Mouse (Mus musculus): Measurements from ENCODE around the gene Mogs.

Mogs gene

DNA sequence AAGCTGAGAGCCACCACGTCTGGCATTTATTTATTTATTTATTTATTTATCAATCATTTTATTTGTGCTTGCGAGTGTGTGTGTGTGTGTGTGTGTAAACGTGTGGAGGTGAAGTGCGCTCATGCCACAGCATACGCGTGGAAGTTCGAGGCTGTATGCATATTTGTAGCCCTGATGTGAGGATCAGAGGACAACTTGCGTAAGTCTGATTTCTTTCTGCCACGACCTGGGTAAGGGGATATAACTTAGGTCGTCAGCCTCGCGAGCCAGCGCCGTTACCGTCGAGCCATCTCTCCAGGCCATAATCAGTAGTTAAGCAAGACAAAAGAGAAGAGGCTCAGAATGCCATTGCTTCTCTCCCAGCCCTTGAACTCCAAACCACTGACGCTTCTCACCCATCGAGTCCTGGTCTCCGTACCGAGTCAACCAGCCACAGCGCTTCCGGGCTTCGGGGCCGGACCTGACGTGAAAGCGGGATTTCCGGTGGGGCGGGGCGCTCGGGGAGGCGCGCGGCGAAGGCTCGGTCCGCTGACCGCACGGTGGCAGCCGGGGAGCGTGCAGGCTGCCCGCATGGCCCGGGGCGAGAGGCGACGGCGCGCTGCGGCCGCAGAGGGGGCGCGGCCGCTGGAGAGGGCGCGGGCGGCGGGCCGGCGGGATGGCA, at the start of gene Mogs:
Gene Mogs (plus strand): TSS at position 486 of the 661 bp plus-strand sequence.
- peak; percentile 94 to 95 for DNase-seq (ENCODE audit: low spot score in 2 of 2)

DNA sequence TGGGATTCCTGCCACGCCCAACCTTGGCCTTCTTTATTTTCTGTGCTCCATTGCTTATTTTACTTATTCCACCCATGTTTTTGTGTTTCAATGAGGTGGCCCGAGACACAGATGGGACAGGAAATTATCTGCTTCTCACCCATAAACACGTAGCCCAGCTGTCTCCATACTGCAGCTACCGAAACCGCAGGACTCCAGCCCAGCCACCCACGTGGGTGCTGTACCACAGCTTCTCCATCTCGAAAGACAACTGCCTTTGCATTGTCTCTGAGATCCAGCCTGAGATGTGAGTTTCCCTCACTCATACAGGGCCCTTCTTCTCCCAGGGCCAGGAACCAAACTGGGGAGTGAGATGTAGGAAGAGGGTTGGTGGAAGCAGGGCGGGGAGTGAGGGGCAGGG, 49.3 kb upstream of the Mogs start:
- DNase-seq (ENCODE audit: low spot score in 2 of 2), result peak in 1 of 2 experiments; percentile 28

DNA sequence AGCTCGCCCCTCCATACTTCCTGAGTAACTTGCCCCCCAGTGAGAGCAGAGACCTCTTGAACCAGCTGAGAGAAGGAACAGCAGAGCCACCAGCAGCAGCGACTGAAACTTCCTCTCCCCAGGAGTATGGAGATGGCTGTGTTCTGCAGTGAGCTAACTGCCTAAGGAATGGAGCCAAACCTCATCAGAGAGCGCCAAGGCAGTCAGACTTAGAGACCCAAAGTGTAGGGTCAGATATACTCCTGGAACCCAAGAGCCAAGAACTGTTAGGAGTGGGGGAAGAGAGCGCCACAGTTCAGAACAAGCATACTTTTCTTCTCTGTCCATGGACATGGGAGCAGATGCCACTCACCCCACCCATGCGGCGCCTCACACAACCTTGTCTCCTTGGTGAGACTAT, 48.9 kb upstream of the Mogs start:
- DNase-seq (ENCODE audit: low spot score in 2 of 2), result no peak

DNA sequence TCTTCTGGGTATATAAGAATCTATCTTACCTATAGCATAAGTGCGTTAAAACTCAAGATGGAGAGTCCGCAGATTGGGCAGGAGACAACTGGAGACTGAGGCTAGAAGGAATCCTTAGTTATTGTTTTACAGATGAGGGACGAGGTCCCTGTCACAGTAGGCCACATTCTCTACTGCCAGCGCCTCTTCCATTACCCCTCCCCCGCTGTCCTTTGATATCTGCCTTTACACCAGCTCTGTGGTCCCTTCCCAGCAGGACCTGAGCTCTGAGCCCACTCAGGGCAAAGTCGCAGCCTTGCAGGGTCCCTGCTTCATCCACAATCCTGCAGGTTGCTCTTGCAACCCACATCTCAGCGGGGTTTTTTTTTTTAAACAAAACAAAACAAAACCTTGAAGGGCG, 47.1 kb upstream of the Mogs start:
- no peak for DNase-seq (ENCODE audit: low spot score in 2 of 2)

DNA sequence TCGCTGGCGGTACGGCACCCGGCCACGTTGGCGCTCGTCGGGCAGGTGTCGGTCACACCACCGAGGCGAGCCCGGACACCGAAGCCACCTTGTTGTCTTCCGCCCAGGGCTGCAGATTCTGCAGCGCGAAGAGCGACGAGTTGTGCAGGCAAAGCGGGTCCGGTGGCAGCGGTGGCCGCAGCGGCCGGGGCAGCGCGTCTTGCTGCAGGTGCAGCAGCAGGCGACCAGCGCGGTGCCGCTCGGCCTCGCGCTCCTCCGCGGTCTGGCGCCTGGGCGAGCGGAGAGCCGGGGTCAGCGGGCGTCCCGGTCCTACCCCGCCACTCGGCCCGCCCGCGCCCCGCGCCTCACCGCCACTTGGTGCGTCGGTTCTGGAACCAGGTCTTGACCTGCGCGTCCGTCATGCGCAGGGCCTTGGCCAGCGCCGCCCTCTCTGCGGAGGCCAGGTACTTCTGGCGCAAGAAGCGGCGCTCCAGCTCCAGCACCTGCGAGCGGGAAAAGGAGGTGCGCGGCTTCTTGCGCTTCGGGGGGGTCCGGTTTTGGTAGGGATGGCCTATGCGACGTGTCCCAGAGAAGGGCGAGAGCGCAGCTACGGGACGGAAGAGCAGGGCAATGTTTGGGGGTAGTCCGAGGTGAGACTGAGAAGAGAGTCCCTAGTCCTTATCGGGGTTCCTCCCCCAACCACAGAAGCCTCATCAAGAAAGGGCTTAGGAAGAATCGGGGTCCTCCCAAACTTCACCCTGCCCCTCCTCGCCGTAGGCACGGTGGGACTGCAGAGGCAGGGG, 46.4 kb upstream of the Mogs start:
- DNase-seq (ENCODE audit: low spot score in 2 of 2), result no peak

DNA sequence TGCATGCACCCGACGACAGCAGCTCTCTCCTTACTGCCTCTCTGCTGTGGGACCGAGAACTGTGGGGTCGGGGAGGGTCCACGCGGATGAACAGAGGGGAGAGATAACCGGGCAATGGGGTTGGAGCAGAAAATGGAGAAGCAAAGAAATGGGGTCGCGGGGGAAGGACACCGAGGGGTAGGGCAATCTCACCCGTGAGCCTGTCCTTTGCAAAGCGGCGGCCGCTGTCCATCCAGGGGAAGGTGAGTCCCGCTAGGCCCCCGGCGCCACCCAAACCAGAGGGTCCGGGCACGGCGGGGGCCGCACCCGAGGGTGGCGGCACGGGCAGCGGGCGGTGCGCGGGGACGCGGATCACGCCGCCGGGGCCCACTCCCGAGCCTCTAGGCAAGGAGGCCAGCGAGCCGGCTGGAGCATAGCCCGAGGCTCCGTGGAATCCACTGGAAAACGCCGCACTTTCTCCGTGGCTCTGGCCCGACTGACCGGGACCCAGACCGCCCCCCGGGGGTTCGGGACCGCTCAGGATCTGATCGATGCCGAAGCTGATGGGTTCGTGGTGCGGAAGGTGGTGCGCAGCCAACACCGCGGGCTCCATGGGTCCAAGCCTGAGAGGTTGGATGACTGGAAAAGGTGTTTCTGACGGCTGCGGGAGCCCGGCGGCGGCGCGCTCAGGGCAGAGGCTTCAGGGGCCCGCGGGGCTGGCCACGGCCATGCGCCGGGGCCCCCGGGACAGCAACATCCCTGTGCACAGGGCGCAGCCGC, 45.6 kb upstream of the Mogs start:
- DNase-seq (ENCODE audit: low spot score in 2 of 2), result no peak

DNA sequence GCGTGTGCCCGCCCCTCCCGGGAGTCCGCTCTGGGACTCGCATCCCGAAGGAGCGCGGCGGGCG, 45.2 kb upstream of the Mogs start, which contains the start of gene Tlx2:
Gene Tlx2 (minus strand): TSS at position 47 of the 64 bp plus-strand sequence.
- DNase-seq (ENCODE audit: low spot score in 2 of 2), result no peak

DNA sequence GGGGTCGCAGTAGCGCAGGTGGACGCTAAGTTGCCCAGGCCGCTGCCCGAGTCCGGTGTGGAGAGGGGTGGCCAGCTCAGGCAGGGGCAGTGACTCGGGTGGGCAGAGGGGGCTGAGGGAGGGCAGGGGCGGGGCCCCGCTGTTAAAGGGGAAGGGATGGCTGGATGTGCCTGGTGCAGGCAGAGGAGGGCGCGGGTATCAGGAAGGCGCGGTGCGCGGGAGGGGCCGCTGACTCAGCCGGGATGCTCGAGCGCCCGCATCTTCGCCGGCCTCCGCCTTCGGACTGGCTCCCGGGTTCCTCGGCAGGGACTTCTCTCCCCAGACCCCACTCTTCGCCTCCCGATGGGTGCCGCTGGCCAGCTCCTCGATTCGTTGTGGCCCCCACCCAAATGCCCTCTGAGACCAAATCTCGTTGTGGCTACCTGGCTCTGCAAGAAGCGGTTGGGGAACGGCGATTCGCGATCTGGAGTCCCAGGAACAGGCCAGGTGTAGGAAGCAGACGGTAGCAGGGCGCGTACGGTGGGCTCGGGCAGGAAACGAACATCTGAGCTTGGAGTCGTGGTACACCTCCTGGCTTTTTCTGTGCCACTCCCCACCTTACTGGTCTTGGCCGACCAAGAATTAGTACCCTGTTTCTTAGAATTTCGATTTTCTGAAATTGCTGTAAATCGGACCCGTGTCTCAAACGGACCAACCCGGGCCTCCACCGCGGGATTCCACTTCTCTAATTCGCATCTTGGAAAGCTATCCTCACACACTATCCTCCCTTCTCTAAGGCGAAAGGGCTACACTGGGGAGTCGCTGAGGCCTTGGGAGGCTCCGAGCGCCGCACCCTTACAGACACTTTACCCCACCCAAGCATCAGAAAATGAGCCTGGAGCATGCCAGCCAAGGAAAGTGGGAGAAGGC, 44.7 kb upstream of the Mogs start:
- DNase-seq (ENCODE audit: low spot score in 2 of 2), result no peak

DNA sequence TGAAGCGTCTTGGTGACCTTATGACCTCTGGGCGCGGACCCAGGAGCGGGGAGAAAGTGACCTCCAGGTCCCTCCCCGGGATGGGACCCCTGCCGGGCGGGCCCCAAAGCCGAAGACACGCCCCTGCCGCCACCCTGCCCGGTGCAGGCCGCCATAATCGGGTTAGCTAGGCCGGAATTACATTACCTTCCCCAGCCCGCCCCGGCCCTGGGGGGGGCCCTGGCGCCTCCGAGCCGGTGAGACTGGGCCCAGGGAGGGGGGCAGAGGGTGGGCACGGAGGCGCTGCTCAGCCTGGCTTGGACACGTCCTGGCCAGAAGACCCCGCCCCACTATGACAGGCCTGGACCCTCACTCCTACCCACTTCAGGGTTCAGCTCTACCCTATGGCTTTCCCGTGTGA, 44.1 kb upstream of the Mogs start:
- DNase-seq (ENCODE audit: low spot score in 2 of 2), result no peak

DNA sequence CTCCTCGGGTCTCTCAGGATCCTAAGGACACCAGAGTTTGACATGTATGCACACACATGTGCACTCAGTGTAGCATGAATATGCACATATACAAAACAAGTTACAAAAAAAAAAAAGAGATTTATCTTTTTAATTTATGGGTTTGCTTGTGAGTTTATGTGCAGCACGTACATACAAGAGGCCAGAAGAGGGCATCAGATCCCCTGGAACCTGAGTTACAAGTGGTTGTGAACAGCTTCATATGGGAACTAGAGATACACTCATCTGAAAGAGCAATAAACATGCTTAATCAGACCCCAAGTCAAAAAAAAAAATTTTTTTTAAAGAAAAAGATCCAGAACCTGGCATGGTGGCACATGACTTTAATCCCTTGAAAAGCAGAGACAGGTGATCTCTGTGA, 40.3 kb upstream of the Mogs start:
- peak in 1 of 2 experiments; percentile 29 for DNase-seq (ENCODE audit: low spot score in 2 of 2)

DNA sequence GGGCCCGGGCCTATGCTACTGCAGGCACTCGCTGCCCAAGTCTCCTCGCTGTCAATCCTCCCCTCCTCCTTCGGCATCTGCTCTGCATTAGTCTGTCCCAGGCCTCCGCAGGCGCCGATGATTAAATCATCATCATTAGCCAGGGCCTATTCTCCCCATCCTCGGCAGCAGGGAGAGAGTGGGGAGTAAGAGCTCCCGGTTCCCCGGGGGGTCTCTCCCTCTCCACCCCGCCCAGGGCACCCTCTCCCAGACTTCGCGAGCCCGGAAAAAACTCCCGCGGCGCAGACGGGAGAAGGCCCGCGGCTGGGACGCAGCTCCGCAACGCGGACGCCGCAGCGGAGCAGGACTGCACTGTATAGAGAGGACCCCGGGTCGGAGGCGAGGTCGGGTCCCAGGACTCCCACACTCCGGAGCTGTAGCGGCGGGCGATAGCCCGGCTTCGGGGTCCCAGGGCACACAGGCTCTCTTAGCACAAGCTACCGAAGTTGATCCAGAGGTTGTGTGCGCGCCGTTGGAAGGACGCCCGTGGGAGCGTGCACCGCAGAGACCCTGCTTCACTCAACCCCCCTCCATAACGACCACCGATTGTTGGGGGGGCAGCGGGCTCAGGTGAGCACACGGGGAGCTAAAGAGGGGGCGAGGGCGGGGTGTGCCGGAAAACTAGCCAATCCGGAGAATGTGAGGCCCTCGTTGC, 37.5 kb upstream of the Mogs start, which contains the start of gene Pcgf1:
Gene Pcgf1 (plus strand): TSS at position 240 of the 694 bp plus-strand sequence.
- peak in 1 of 2 experiments; percentile 28 for DNase-seq (ENCODE audit: low spot score in 2 of 2)

DNA sequence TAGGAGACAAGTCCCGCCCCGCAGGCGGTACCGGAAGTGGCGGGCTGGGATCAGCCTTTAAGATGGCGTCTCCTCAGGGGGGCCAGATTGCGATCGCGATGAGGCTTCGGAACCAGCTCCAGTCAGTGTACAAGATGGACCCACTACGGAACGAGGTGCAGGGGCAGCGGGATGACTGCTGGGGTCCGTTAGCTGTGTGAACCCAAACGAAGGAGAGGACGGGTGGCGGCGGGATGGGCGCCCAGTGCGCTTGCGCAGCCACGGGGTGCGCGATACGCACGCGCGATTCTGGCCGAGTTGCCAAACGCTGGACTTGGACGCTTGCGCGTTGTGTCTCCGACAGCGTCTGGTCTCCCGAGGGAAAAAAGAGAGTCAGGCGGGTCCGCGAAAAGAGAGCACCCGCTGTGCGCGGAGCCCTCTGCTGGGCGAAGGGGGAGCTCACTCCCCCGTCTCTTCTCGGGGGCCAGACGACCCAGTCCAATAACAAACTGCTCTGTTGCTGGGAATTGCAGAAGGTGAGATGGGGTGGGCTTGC, 36.9 kb upstream of the Mogs start:
- DNase-seq (ENCODE audit: low spot score in 2 of 2), result peak; percentile 97 to 99

DNA sequence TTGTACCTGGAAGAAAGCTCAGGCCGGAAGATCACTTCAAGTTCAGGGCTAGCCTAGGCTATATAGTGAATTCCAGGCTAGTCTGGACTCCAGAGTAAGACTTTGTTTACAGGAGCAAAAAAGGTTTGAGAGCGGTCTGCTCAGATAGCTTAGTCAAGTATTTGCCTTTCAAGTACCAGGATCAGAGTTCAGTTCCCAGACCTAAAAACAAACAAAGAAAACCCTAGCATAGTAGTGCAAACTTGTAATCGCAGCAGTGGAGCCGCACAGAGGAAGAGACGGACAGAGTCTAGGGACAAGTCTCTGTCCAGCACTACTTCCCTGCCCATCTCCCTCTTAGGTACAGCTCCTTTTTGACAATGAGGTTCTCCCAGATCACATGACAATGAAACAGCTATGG, 35.1 kb upstream of the Mogs start:
- DNase-seq (ENCODE audit: low spot score in 2 of 2), result no peak

DNA sequence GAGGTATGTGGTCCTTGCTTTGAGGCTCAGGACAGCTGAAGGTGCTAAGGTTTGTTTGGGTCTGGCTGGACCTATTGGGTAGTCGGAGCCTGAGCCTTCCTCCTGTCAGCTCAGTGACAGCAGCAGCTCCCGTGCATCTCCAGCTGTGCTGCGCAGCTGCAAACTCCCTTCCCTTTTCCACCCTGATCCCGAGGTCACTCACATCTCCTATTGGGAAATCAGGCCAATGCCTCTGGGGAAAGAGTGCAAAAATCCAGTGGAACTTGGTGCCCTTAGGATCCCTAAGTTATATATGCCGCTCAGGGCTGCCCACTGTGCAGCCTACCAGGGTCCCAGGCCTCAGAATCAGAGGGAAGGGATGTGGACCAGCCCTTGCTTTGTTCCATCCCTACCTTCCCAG, 31.8 kb upstream of the Mogs start:
- no peak for DNase-seq (ENCODE audit: low spot score in 2 of 2)

DNA sequence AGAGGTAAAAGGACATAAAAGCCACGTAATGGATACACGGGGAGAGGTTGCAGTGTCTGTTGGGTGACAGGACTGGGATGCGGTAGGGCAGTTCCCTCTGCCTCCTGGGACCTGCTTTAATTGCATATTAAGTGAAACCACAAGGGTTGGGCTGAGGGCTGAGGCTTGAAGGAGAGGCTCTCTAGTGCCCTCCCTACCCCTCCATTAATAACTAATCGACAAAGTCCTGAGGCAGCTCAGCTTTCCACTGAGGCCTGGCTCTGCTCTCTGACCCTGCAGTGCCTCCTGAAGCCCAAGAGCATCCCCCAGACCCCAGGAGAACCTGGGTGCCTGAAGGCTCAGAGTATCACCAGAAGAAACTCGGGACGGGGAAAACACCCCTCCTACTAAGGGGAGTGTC, 30.8 kb upstream of the Mogs start:
- DNase-seq (ENCODE audit: low spot score in 2 of 2), result no peak

DNA sequence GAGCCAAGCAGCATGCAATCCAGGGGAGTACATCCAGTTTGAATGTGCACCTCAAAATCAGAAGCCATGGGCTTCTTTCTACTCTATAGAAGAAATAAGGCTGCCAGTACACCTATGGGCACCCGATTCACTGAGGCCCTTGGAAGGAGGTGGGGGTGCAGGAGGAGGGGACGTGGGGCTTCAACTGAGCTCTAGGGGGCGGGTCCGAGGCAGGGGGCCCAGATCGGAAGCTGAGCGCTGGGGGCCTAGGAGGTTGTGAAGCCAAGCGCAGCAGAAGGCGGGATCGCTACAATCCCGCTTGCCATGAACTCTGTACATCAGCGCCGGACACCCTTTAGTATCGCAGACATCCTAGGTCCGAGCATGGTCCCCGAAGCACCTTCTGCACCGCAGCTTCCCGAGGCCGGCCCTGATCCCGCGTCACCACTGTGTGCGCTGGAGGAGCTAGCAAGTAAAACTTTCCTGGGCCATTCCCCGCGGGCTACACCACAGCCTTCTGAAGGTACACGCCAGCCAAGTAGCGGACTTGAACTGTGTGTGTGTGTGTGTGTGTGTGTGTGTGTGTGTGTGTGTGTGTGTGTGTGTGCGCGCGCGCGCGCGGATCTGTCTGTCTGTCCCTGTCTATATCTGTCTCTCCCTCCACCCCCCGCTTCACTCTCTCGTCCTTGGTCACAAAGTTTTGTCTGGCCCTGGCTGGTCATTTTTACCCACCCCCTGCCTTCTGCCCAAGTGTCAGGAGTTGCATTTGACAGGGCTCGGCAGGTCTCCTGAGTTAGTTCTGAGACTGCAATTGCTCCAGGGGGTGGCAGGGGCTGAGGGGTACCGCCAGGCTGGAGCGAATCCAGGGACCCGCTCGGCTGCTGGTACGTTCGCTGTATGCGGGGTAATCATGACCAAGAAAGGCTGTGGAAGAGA, 28.9 kb upstream of the Mogs start, which contains the start of gene Lbx2:
Gene Lbx2 (plus strand): TSS at position 247 of the 915 bp plus-strand sequence.
- no peak for DNase-seq (ENCODE audit: low spot score in 2 of 2)

DNA sequence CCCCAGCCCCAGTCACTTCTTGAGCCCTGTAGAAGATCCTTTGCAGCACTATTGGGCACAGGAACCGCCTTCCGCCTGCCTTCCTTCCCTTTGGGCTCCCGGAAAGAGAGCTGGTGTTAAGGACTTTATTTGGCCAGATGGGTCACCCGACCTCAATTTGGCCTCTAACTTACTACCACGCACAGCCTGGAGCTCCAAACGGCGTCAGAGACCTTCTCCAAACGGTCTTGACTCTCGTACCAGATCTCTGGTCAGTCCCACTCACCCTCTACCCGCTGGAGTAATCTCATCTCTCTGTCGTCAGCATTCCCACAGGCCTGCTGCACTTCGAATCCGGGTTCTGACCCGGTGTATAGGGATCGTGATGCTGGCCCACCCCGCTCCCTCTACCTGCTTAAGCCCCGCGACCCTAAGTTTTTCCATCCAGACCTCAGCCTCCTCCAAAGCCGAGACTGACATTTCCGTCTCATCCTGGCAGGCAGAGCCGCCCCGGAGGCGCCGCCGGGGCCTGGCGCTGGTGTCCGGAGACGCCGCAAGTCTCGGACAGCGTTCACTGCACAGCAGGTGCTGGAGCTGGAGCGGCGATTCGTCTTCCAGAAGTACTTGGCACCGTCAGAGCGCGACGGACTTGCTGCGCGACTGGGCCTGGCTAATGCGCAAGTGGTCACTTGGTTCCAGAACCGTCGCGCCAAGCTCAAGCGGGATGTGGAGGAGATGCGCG, 27.9 kb upstream of the Mogs start:
- no peak for DNase-seq (ENCODE audit: low spot score in 2 of 2)

DNA sequence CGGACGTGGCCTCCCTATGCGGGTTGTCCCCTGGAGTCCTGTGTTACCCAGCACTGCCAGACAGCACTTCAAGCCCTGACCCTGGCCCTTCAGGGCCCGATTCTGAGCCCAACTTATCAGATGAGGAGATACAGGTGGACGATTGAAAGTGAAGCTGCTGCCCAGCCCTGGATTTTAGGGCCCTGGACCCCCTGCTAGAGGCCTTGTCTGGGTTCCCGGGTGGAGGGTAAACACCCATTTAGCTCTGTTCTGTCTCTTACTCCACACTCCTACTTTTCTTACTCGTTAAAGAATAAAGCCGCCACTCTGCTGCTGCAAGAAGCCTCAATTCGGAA, 27.4 kb upstream of the Mogs start:
- DNase-seq (ENCODE audit: low spot score in 2 of 2), result no peak

DNA sequence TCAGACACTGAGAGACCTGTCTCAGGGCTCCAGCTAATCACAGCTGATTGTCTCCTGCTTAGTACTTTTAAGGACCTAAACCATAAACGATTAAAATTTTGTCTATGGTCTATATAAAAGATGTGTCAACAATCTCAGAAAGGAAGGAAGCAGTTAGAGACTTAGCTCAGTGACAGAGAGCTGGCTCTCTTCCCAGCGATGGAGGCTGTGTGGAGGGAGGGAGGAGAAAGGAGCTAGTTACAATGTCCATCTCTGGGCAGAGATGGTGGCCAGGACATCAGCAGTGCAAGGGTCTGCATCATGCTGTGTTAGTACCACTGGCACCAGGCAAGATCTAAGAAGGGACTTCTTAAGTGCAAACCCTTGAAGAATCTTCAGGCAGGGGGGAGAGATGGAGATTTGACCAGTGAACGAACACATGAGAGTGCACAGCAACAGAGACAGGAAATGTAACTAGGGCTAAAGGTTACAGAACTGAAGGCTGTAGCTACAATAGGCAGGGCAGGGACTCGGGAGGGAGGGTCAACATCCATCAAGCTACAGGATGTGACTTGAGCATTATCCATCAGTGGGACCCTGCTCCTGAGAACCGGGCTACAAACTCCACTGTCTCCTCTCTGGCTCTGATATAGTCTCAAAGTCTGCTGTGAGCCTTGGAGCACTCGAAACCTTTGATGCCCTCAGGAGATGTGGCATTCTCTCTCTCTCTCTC, 22.7 kb upstream of the Mogs start:
- DNase-seq (ENCODE audit: low spot score in 2 of 2), result no peak
